Mouse (Mus musculus) gastrocnemius, adult 2 months (tissue): Measurements from ENCODE around the gene Dpp6. TPM values are rescaled to one million over a fixed set of nuclear protein-coding genes. Genes with fewer than 3 reads are reported as not detected.

Experiments used
- DNase-seq: peaks from one replicate; pipeline ENCODE4 v3.0.0; 2022
- H3K27ac ChIP-seq: fragments of 200-600 bp; 2 replicates; pipeline ENCODE4 v1.8.1; 2022; ENCODE audit warnings: mild to moderate bottlenecking
- H3K4me3 ChIP-seq: fragments of 200-600 bp; 2 replicates; pipeline ENCODE4 v1.8.1; 2022; ENCODE audit warnings: mild to moderate bottlenecking, moderate library complexity
- CTCF ChIP-seq: fragments of 200-600 bp; IDR thresholded peaks from 2 replicates; pipeline ENCODE4 v1.8.1; 2022; ENCODE audit warnings: antibody characterized with exemption, mild to moderate bottlenecking, moderate library complexity
- intact Hi-C: fragments of 180-260 bp; cut with DNase I; formaldehyde crosslinking; loops from one replicate; pipeline ENCODE4 v1.15.1; 2025
- total RNA-seq, 2 experiments: library from RNA; stranded (reverse); gene quantifications; 2 replicates each; pipeline ENCODE4 v1.2.3; 2021

The Dpp6 gene
- total RNA-seq, 2 experiments from 2014 or later: 0.25 to 0.64 TPM

GRCm38 (mm10) chr5:27418856-27419255 lies 601.9 kb downstream of the Dpp6 start:
- DNase-seq: no peak
- intact Hi-C loops: no loop called here
- TF ChIP-seq CTCF: no peak
- no peak overlapping the region for H3K27ac ChIP-seq
- no peak overlapping the region for H3K4me3 ChIP-seq

- no peak for TF ChIP-seq CTCF
- intact Hi-C loops: no loop called here
- DNase-seq: no peak
- H3K4me3 ChIP-seq: no peak overlapping the region
- H3K27ac ChIP-seq: no peak overlapping the region
Observed at GRCm38 (mm10) chr5:27421090-27421635, 604.2 kb downstream of the Dpp6 start.

- H3K4me3 ChIP-seq: no peak overlapping the region
- no peak overlapping the region for H3K27ac ChIP-seq
- DNase-seq: no peak
- TF ChIP-seq CTCF: no peak
- intact Hi-C loops: no loop called here
Observed at GRCm38 (mm10) chr5:27423766-27424165, 606.8 kb downstream of the Dpp6 start.

- H3K4me3 ChIP-seq: no peak overlapping the region
- TF ChIP-seq CTCF: no peak
- intact Hi-C loops: no loop called here
- DNase-seq: no peak
- no peak overlapping the region for H3K27ac ChIP-seq
Observed at GRCm38 (mm10) chr5:27424484-27425080, 607.6 kb downstream of the Dpp6 start.

- Histone ChIP-seq H3K27ac (no peak overlapping the region), H3K4me3 (no peak overlapping the region)
- no peak for DNase-seq
- no peak for TF ChIP-seq CTCF
- intact Hi-C loops: no loop called here
Observed at GRCm38 (mm10) chr5:27426200-27426599, 609.2 kb downstream of the Dpp6 start.

- H3K27ac ChIP-seq: no peak overlapping the region
- DNase-seq: no peak
- intact Hi-C loops: no loop called here
- TF ChIP-seq CTCF: no peak
- no peak overlapping the region for H3K4me3 ChIP-seq
Observed at GRCm38 (mm10) chr5:27433584-27433983, 616.6 kb downstream of the Dpp6 start.

- Histone ChIP-seq H3K27ac (no peak overlapping the region), H3K4me3 (no peak overlapping the region)
- TF ChIP-seq CTCF: no peak
- DNase-seq: no peak
- intact Hi-C loops: no loop called here
Observed at GRCm38 (mm10) chr5:27453201-27453845, 636.3 kb downstream of the Dpp6 start.

- Histone ChIP-seq H3K27ac (no peak overlapping the region), H3K4me3 (no peak overlapping the region)
- DNase-seq: no peak
- intact Hi-C loops: no loop called here
- no peak for TF ChIP-seq CTCF
Observed at GRCm38 (mm10) chr5:27454386-27454785, 637.4 kb downstream of the Dpp6 start.

GRCm38 (mm10) chr5:27456981-27457380 lies 640.0 kb downstream of the Dpp6 start:
- Histone ChIP-seq H3K4me3 (no peak overlapping the region), H3K27ac (no peak overlapping the region)
- intact Hi-C loops: no loop called here
- no peak for TF ChIP-seq CTCF
- no peak for DNase-seq

- intact Hi-C loops: no loop called here
- H3K27ac ChIP-seq: no peak overlapping the region
- DNase-seq: no peak
- no peak for TF ChIP-seq CTCF
- H3K4me3 ChIP-seq: no peak overlapping the region
Observed at GRCm38 (mm10) chr5:27457686-27458085, 640.7 kb downstream of the Dpp6 start.

- no peak overlapping the region for H3K4me3 ChIP-seq
- intact Hi-C loops: no loop called here
- no peak for DNase-seq
- H3K27ac ChIP-seq: no peak overlapping the region
- no peak for TF ChIP-seq CTCF
Observed at GRCm38 (mm10) chr5:27474964-27475465, 658.0 kb downstream of the Dpp6 start.

GRCm38 (mm10) chr5:27481706-27482105 lies 664.7 kb downstream of the Dpp6 start:
- no peak overlapping the region for H3K27ac ChIP-seq
- no peak for TF ChIP-seq CTCF
- H3K4me3 ChIP-seq: no peak overlapping the region
- intact Hi-C loops: no loop called here
- no peak for DNase-seq

GRCm38 (mm10) chr5:27486138-27486537 lies 669.1 kb downstream of the Dpp6 start:
- no peak overlapping the region for H3K4me3 ChIP-seq
- no peak overlapping the region for H3K27ac ChIP-seq
- no peak for TF ChIP-seq CTCF
- intact Hi-C loops: no loop called here
- DNase-seq: no peak
